Mouse (Mus musculus) thymus, postnatal 36 days (tissue): ENCODE data around the gene Sema4d.

Experiments
- DNase-seq, 2 experiments: peaks; one replicate each; pipeline ENCODE4 v3.0.0; 2022; ENCODE audit warnings: mixed read lengths in 2 of 2

Gene Sema4d

GRCm38 (mm10) chr13:51725446-51725845, 68.1 kb downstream of the Sema4d start:
- DNase-seq, result no peak

- no peak for DNase-seq
Measured at GRCm38 (mm10) chr13:51724566-51724965, 69.0 kb downstream of the Sema4d start.

DNA sequence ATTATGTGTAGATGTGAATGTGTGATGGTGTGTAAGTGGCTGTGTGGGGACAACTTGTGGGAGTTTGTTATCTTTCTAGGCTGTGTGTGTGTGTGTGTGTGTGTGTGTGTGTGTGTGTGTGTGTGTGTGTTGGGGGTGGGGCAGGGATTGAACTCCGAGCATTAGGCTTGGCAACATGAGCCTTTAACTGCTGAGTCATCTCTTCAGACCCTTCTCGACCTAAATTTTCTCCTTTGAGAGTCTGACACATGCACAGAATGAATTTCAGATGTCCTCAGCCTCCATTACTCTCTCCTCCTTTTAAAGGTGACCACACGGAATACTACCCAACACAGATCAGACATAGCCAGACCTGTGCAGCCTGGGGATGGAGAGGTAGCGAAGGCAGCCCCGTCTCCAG, 70.4 kb downstream of the Sema4d start:
- DNase-seq, result no peak

DNA sequence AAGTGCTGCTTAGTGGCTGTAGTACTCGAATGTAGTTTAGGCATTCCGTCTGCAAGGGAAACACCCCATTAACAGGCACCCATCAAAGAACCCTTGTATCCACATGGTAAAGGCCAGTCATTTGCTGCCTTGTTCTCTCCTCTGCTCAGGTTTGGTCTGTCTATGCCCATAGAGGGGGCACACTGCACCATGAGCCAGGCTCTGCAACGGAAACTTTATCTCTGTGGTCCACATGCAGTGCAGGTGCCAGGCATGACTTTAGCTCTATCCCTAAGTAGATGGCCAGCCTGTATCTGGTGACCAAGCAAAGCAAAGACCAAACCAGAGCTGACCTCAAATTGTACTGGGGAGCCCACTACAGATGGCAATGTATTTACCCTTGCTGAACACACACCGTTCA, 73.0 kb downstream of the Sema4d start:
- no peak for DNase-seq

- no peak for DNase-seq
Measured at GRCm38 (mm10) chr13:51719256-51719655, 74.3 kb downstream of the Sema4d start.

DNA sequence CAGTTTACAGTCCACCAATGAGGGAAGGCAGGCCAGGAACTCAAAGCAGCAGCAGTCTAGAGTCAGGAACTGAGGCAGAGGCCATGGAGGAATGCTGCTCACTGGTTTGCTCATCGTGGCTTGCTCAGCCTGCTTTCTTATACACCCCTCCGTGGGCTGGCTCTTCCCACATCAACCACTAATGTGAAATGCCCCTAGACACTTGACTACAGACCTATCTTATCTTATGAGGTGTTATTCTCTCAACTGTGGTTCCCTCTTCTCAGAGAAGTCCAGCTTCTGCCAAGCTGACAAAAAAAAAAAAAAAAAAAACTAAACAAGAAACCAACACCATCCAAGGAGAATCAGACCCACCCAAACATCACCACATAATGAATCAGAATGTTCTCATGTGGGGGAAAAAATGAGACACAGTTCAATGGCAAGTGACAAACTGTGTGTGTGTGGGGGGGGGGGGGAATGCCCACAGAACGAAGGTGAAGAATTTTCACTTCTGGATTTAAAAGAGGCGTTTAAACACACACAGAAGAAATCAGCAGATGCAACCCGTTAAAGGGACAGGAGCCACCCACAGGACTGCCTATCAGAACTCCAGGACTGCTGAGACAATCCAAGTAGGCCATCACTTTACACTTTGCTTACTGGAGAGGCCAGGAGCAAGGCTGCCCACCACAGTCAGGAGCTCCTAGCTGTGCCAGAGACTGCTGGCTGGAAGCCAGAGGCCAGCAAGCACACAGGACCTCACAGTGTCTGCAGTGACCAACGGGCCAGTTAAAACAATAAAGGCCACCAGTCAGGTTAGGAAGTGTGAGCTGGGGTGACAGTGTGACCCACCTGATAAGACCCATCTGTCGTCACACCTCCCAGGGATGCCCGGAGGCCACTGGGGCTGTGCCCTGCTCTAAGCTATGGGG, 76.9 kb downstream of the Sema4d start:
- DNase-seq, result no peak

- no peak for DNase-seq
Measured at GRCm38 (mm10) chr13:51712022-51712421, 81.5 kb downstream of the Sema4d start.

DNA sequence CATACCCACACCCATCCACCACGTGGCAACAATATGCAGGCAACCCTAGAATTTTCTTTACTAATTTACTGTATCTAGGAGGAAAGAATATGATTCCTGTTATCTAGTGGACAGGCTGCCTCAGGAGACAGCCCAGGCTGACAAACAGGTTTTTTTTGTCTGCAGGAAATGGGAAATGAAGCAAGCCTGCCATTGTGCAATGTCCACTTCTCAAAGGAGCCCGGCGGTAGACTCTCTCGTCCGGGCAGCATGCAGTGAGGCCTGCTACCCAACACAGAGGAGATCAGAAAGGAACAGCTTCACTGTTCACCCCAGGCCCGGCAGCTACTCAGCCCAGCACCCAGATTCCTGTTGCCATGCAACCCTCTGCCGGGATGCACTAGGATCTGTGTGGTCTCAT, 82.8 kb downstream of the Sema4d start:
- no peak for DNase-seq

DNA sequence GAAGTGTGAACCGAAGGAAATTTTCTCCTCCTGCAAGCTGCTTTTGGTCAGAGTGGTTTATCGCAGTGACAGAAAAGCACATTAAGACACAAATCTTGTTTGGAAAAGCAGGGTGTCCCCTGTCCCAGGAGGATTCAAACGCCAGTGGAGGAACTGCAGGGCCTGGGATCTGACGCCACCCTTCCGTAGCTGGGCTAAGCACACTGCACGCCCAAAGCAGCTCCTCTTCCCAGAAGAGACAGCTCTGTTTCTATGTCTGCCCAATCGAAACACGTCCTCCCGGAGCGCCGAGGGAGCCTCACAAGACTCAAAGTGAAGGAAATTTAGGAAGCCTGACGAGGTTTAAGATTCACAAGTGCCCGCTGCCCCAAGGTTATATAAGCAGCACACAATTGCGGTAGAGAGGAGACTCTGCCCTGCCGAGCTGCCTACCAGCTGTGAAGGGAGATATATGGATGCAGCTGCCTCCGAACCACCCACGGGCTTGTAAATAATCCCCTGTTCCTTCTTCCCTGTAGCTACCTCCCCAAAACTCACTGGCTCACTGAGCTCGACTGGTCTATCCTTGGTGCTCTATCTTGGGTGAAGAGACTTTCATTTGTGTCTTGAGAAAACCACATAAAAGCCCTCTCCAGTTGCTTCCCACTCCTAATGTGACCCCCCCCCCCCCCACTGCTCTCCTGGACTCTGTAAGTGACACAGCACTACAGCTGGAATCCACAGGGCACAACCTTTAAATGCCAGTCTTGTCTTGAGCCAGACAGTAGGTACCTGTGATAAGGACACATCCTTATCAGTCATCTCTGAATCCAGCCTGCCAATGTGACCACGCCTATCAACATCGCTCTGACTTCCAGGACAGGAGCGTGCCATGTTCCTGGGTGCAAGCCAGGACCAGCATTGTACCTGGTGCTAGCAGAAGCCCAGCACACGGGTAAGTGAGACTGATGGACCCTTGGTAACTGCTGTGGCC, 87.4 kb downstream of the Sema4d start:
- no peak for DNase-seq

DNA sequence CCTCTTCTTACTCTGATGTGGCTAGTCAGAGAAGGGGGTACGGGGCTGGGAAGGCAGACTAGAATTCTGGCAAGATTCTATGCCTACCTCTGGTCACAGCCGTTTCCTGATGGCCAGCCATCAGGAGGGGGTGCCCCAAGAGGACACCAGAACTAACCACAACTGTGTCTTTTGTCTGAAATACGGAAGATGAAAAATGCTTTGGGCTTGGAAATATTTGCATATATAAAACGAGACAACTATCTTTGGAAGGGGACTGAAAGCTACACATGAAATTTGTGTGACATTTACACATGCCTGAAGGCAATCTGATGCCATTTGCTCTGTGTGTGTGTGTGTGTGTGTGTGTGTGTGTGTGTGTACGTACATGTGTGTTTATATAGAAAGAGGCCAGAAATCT, 89.7 kb downstream of the Sema4d start:
- no peak for DNase-seq

DNA sequence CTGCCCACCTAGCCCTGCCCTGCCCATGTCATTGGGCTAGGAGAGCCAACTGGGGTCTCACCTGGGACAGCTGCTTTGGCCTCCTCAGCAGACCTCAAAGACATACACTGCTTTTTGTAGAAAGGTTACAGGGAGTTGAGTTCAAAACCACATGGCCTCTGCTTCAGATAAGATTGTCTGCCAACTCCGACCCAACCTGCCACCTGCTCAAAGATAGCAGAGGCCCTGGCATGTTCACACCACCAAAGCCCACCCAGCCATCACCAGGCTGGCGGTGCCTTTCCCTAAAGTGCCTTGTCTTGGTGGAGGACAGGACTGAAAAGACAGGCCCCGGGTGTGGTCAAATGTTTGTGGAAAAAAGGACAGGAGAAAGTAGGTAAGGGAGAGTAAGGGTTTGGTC, 95.2 kb downstream of the Sema4d start:
- DNase-seq, result no peak

GRCm38 (mm10) chr13:51697897-51698296, 95.7 kb downstream of the Sema4d start:
- no peak for DNase-seq

GRCm38 (mm10) chr13:51697455-51697854, 96.1 kb downstream of the Sema4d start:
- DNase-seq, result no peak

GRCm38 (mm10) chr13:51696481-51696880, 97.1 kb downstream of the Sema4d start:
- no peak for DNase-seq

DNA sequence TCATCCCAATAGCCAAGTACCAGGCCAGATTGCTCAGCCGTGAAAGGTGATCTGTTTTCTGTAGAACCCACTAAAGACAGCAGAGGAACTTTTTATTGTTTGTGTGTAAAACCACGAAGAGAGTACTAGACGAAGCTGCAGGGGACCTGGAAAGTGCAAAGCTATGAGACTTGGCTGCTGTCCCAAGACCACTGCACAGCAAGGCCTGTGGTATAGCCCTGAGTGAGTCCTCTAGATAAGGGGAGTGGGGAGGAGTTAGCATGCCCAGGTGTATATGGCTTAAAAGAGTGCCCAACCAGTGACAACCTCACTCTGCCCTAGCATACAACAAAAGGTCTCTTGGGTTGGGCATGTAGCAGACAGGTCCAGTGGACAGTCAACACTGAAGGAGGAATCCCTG, 104.9 kb downstream of the Sema4d start:
- DNase-seq, result no peak

- no peak for DNase-seq
Measured at GRCm38 (mm10) chr13:51686966-51687365, 106.6 kb downstream of the Sema4d start.

- DNase-seq, result no peak
Measured at GRCm38 (mm10) chr13:51685290-51685966, 108.1 kb downstream of the Sema4d start.

DNA sequence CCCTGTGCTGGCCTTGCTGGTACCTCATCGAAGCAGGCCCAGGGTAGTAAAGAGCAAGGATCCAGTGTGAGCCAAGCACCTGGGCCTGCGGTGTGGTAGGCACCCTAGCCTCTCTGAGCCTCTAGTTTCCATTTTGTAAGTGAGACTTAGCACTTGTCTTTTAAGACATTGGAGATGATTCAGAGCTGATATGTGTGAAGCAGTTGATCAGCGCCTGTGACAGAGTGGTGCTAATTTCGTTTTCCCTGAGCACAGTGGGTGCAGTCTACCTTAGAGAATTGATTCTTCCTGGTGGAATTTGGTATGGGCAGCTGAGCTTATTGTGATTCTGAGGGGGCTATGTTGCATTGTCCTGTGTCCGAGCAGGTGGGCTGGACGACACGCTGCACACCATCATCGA, 111.9 kb downstream of the Sema4d start:
- no peak for DNase-seq

DNA sequence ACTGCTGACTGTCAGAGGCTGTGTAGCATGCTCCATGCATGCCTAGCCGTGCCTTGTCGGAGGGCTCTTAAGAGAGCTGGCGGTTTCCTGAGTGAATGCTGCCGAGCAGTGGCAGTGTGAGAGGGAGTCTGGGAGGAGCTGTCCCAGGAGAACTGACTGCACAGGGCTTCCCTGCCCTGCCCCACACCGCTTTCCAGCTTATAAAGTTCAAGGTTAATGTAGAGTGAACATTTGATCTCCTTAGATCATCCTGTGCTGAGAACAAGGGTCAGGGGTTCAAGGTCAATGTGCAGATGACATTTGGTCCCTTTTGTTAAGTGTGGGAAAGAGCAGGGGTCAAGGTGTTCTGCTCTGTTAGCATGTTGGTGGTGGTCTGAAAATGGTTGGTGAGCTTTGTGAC, 112.5 kb downstream of the Sema4d start:
- DNase-seq, result no peak

DNA sequence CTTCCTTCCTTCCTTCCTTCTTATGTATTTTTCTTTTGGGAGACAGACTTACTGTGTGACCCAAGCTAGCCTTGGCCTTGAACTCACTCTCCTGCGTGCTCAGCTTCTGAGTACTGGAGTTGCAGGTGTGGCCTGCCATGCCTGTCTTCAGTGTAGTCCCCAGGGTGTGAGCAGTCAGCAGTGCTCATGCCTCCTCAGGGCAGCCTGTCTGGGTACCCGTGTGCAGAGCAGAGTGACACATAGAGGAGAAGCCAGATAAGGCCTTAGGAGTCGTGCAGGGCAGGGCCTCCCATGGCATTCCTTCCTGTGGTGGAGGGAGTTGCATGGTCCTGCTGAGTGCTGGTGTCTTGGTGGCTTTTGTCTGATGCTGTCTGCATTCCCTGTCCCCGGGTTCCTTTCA, 114.2 kb downstream of the Sema4d start:
- DNase-seq, result no peak

- no peak for DNase-seq
Measured at GRCm38 (mm10) chr13:51678687-51679086, 114.9 kb downstream of the Sema4d start.

DNA sequence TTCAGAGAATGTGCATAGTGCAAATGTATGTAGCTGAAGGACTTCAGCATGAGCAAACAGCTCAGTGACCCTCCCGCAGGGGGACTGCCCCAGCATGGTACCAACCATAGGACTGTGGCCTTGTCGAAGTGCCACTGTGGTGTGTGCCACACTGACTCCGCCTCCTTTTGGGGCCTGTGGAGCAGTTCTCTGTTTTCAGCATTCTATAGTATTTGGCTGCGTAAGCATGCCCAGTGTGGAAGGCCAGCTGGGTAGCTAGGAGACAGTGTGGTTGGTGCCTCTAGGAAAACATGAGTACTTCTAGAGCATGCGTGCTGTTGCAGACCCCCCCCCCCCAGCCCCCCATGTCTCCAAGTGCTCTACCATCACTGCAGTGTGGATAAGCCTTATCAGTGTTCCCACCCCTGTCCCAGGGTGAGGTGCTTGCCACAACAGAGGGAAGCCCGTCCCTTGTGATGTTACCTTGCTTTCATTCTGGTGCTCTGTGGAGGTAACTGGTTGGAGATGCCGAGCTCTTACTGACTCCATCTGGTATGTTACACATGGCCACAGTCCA, 115.8 kb downstream of the Sema4d start:
- no peak for DNase-seq

DNA sequence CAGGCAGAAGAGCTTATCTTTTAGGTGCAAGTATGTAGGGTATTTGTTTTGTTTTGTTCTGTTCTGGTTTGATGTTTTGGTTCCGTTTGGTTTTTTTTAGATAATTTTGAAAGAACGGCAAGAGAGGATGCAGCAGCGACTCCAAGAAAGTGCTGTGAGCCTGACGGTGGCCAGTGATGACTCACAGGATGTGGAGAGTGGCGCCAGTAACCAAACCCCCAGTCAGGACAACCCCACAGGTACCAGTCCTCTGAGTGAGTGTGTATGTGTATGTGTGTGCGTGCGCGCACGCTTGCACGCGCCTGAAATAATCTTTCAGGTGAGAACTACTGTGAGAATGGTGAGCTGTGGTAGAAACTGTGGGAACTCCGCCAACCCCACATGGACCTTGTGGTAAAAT, 116.5 kb downstream of the Sema4d start:
- DNase-seq, result no peak
